Mouse (Mus musculus): ENCODE measurements around the gene Ppp1r32.

The Ppp1r32 gene

DNA sequence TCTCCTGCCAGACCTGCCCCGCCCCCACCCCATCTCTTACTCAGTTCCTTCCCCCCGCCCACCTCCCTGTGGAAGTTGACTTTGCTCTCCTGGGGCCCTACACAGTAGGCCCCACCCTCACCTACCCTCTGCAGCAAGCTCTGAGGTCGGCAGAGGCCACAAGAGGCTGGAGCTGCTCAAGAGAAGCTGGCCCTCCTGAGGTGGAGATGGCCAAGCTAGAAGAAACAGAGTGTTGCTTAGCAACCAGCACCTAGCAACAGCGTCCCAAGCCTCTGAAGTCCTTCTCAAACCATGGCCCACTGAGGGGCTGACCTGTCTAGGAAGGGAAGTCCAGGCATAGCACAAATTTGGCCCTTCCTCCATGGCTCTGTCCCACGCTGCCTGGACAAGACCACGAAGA lies at the start of gene Ppp1r32:
Gene Ppp1r32 (minus strand): TSS at position 226 of the 400 bp plus-strand sequence.
- DNase-seq (ENCODE audit: low spot score in 2 of 2): no peak

DNA sequence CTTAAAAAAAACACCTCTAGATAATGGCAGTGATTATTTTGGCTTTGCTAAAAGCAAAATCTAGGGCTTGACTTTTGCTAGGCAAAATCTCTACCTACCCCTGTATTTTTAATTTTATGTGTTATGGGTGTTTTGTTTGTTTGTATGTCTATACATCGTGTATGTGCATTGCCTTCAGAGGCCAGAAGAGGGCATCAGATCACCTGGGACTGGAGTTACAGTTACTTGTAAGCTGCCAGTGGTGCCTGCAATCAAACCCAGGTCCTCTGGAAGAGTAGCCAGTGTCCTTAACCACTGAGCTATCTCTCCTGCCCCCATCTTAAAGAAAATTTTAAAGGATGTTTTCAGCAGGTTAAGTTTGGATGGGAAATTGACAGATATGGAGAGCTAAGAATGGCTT lies 47.4 kb upstream of the Ppp1r32 start:
- no peak for DNase-seq (ENCODE audit: low spot score in 2 of 2)

DNA sequence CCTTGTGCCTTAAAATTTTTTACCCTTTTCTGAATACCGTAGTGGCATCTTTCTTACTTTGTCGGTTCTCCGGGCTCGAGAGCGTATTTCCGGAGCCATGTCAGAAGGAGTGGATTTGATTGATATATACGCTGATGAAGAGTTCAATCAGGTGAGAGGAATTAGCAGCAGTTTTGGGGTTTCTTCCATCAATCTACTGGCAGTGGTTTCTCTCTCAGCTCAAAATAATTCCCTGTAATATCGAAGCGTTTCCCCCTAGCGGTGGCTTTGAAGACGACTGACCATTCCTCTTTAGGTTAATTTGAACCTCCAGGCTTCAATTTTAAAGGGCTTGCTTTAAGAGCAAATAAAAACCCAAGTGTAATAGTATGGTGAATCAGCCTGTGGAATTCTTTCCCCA lies 43.2 kb upstream of the Ppp1r32 start, which contains the start of gene Sdhaf2:
Gene Sdhaf2 (minus strand): TSS at position 233 of the 400 bp plus-strand sequence.
- DNase-seq (ENCODE audit: low spot score in 2 of 2): no peak

DNA sequence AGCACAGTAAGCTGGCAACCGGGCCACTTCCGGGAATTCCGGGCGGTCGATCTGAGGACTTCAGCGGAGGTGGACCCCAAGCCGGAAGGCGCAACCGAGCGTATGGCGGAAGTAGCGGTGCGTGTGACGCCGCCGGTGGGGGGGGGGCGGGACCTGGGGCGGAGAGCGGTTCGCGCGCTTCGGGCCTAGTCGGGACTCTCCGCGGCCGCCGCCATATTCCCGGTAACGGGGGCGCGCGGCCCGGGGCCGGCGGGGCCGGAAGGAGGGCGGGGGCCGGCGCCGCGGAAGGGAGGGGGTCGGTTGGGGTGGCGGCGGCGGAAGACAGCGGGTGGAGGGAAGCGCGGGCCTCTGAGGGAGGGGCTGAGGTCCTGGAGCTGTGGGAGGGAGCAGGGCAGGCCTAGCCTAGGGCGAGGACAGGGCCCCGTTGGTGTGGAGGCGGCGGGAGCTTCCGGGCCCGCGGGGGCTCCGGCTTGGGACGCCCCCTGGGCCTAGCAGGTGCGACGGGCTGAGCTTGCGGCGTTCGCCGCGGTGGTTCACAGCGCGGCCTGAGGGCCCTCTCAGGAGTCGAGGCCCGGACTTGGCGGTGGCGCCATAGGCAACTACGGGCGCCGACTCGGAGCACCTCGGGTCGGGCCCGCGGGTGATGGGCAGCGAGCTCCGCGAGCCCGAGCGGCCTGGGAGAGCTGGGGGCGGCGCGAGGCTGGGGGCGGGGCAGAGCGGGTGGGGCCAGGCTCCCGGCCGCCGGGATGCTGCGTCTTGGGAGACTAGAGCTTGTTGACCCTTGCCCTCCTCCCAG lies 42.6 kb upstream of the Ppp1r32 start, which contains the start of gene Cpsf7:
Gene Cpsf7 (plus strand): TSS at position 161 of the 796 bp plus-strand sequence.
- peak; percentile 87 to 91 for DNase-seq (ENCODE audit: low spot score in 2 of 2)

DNA sequence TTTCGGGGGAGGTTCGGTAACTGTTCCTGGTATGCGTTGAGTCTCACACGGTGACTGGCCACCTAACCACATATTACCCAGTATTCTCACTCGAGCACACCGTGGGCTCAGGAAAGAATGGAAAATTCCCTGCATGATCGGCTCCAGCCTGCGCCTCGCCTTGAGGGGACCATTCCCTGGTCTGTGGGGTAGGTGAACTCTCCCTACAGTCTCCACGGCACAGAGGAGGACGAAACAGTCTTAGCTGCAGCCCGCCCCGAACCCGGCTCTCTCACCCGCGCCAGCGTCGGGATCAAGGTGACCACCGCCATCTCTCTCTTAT lies 42.0 kb upstream of the Ppp1r32 start:
- DNase-seq (ENCODE audit: low spot score in 2 of 2): no peak

DNA sequence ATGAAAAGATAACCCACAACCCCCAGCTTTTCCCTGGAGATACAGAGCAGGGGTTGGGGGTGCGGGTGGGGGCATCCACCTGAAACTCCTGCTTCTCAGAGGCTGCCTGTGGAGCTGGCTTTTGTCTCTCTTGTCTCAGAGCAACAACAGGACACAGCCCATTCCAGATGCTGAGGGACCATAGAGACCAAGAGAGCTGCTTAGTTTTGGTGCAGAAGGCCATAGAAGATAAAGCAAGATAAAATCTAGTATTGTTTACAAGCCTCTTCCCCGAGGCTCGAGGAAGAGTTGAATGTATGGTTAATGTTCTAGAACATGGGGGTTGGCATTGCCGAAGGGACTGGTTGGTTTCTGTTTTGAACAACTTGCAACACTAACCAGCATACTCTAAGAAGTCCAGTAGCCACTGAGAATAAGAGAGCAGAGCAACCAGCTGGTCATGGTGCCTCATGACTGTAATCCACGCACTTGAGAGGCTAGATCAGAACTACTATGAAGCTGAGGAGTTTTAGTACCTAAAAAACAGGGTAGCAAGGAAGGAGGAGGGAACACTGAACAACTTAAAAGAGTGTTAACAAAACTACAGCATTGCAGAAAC lies 40.9 kb upstream of the Ppp1r32 start:
- no peak for DNase-seq (ENCODE audit: low spot score in 2 of 2)

DNA sequence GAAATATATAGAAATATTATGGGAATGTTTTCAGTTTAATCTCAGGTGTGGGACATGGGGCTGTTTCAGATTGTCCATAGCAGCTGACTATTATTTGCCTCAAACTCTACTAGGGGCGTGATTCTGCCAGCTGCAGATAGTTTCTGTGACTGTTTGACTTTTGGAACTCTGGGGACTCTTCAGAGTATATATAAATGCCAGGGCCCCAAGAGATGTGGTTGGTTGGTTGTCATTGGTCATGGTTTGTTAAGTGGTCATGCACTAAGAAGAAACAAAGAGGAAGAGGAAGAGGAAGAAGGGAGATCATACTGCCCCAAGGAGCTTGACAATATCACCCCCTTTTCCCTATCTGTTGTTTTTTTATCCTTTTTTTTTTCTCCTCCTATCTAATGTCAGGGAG lies 39.2 kb upstream of the Ppp1r32 start:
- no peak for DNase-seq (ENCODE audit: low spot score in 2 of 2)

DNA sequence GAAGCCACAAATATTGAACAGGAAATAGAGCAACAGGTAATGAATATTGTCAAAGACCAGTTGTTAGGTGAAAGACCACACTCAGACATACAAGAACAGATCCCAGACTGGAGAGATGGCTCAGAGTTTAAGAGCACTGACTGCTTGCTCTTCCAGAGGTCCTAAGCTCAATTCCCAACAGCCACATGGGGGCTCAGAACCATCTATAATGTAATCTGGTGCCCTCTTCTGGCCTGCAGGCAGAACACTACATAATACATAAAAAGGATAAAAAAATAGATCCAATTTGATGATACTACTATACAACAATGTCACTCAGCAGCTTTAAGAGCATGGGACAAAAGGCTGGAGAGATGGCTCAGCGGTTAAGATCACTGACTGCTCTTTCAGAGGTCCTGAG lies 37.6 kb upstream of the Ppp1r32 start:
- DNase-seq (ENCODE audit: low spot score in 2 of 2): no peak

DNA sequence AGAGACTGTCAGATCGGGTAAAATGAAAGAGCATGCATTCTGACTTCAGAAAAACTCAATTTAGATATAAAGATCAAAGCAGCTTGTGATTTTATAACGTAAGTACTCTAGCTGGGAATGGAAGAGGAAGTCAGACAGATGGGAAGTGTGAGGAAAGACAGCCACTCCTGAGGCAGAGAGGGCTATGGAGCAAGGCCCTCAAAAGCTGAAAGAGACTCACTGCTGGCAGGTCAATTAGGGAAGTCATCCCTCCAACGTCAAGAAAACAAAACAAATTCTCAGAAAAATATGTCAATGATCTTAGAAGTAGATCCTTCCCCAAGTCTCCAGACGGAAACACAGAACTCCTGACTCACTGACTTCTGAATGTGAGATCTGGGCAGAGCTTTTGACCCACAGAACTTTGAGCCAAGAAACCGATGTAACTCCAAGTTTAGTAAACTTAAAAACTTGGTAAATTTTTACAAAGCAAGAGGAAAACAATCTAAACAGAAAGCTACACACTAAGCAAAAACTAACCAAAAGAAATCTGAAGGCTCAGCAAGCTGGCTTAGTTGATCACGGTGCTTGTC lies 28.1 kb upstream of the Ppp1r32 start:
- DNase-seq (ENCODE audit: low spot score in 2 of 2): no peak

DNA sequence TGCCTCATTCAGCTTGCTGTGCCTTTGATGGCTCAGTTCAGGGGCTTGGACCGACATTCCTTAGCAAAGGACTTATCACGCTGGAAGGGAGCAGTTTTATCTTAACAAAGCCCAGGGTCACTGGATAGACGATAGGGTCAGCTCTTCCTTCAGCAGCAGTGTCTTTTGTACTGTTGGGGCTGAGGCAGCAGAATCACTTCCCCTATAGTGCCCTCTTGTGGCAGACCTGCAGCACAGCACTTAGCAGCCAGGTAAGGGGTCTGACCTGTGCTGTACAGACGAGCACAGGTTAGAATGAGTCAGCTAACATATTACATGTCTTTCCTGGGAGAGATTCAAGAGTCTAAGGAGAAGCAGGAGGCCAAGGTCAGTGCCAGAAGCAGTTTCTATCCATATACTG lies 19.8 kb upstream of the Ppp1r32 start:
- no peak for DNase-seq (ENCODE audit: low spot score in 2 of 2)

DNA sequence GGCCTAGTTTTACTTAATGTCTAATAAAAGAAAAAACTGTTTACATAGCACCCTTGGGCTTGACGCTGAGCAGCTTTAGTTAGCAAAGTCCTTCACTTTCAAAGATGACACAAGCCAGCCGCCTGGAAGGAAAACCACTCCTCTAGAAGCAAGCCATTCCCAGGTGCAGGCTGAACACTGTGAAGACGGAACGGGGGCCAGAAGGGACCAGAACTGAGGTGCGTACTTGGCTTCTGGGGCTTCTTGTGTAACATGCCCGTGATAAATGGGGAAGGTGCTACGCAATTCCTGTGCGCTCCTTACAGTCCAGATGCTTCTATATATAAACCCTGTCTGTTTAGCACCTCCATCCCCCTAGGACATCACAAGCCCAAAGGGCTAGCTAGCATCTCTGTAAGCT lies 17.9 kb upstream of the Ppp1r32 start:
- DNase-seq (ENCODE audit: low spot score in 2 of 2): no peak

DNA sequence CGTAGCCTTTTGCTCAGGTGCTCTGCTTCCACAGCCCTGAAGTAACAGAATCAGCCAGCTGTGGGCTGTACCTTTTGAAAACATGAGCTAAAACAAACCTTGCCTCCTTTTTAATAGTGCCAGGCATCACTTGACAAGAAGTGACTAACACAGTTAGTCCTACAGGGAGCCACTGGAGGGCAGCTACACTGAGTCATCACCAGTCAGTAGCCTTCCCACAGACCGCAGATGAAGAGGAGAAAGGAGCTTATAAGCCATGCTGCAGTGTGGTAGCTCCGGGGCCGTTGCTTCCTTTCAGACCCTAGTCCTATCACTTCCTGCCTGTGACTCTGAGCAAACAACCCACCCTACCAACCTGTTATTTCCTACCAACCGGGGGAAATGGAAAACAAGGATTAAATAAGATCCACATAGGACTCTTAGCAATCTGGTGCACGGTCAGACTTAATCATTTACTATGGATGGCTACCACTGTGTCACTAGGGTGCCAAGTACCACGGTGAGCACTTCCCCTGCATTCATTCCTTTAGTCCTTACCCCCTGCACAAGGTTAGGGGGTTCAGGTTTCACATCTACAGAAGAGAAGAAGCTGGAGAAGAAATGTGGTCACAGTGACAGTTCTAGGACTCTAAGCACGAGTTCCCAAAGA lies 14.9 kb upstream of the Ppp1r32 start:
- no peak for DNase-seq (ENCODE audit: low spot score in 2 of 2)

DNA sequence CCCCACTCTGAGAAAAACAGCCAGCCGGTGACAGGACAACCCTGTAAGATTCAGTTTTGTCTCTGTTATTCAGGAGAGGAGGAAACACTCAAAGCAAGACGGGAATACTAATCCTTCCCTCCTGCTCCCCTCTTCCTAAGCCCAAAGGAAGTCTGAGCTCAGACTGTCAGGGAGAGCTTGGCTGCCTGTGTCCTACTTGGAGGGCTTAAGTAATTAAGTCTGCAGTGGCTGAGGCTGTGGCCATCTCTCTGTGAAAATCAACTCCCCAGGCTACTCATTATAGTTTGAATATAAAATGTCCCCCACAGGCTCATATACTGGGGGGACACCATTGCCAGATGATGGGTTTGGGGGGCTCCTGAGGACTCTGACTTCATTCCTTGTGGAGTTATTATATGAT lies 14.2 kb upstream of the Ppp1r32 start:
- no peak for DNase-seq (ENCODE audit: low spot score in 2 of 2)

DNA sequence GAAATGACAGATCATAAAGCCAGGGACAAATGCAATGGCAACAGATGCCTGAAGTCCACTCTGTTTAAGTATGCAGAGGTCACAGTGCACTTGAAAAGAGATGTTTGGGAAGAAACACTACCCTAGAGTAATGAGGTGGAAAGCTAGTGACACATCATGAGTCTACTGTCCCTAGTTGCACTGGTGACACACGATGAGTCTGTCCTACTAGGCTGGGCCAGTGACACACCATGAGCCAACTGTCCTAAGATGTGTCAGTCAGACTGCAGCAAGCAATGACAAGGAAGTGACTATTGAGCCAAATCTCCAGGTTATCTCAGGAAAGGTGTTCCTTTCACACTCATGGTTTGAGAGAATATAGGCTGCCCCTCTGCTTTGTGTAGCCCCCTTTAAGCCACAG lies 12.9 kb upstream of the Ppp1r32 start:
- DNase-seq (ENCODE audit: low spot score in 2 of 2): no peak

DNA sequence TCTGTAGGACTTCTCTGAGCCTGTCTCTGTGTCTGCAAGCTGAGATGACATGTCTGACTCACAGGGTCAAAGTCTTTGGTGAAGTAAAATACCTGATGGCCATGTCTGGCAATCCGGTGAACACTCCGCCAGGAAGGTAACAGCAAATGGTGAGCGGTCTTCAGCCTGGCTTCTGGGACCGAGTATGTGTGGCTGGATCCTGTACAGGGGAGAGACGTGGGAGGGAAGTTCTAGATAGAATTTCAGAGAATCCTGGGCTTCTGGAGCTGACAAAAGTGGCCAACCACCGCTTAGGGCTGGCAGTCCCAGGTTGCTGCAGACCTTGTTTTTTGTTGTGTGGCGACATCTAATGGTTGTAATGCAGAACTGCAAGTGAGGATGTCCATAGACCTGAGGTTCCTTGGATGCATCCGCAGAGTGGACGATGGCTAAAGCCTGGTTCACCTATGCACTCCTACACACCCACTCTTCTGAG lies 3.6 kb upstream of the Ppp1r32 start:
- DNase-seq (ENCODE audit: low spot score in 2 of 2): peak in 1 of 2 experiments; percentile 28

DNA sequence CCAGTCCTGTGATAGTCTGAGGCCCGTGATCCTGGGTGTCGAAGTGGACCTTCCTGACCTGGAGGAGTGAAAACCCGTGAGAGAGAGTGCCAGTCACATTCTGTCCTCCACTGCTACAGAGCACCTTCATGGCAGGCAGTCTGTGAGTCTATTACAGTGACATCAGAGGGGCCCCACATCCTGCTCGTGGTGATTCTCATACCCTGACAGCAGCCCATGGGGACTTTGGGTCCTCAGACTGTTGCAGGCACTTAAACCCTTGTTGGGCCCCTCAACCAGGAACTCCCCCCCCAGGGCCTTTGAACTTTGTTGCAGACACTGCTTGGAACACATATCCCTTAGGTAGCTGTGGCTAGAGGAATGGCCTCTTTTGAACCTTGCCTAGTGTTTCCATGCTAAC lies 3.2 kb downstream of the Ppp1r32 start:
- DNase-seq (ENCODE audit: low spot score in 2 of 2): no peak

DNA sequence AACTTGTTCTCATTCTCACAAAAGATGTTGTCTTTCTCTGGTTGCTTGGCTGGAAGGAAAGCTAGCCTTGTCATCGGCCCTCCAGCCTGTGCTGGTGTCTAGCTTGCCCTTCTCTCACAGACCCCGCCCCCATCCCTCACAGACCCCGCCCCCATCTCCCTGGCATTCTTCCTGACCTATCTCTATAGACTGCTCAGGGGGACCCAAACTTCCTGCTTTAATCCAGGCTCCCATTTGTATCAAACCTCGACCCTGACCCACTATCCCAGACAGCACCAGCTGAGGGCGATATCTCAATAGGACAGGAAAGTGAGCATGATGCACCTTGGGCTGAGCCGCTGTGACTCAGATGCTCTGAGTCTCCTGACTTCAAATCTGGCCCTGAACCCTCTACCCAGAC lies 8.9 kb downstream of the Ppp1r32 start:
- no peak for DNase-seq (ENCODE audit: low spot score in 2 of 2)

DNA sequence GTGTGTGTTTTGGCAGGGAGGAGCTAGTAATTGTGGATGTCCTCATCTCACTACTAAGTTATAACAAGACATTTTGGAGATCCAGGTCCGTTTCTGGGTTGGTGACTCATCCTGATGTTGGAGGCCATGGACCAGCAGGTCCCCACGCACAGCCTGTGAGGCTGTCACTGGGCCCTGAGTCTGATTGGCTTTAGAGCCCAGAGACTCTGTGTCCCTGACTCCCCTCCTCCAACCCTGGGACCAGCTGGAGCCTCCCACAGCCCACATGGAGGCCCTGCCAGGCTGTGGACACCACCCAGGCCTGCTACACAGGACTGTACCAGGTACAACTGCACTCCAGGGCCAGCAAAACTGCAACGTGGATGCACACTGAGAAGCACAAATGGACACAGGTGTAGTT lies 9.8 kb downstream of the Ppp1r32 start:
- DNase-seq (ENCODE audit: low spot score in 2 of 2): no peak

DNA sequence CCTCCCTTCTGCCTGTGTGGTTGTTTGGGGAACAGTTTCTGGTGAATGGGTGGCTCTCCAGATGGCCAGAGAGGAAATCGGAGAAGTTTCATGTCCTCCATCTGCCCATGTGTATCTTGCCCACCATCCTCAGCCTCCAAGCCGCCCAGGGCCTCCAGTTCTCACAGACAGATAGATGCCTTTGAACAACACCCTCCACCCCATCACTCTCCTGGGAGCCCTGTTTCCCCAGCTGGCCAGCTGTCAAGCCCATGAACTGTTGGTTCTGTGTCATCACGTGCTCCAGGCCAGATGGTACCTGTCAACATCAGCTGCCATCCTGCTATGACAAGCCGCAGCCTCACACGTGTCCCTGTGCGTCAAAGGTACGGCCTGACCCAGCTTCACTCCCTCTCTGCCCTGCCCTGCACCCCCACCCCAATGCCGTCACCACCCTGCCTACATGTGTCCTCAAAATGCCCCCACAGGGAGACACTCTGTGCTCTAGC lies 13.5 kb downstream of the Ppp1r32 start:
- DNase-seq (ENCODE audit: low spot score in 2 of 2): no peak

DNA sequence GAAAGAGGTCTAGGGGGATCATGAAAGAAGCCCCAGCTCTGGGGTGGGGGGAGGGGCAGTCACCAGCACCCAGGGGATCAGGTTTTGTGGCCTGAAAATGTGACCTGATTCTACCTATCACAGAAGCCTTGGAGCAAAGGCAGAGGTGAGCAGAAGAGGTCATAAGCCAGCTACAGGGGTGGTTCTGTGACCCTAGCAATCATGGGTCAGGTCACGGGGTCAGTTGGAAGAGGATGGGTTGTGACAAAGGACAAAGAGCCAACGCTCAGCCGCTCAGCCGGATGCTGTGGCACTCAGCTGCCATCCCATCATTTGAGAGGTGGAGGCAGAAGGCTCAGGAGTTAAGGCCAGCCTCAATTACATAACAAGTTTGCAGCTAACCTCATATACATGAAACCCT lies 18.3 kb downstream of the Ppp1r32 start:
- DNase-seq (ENCODE audit: low spot score in 2 of 2): no peak

DNA sequence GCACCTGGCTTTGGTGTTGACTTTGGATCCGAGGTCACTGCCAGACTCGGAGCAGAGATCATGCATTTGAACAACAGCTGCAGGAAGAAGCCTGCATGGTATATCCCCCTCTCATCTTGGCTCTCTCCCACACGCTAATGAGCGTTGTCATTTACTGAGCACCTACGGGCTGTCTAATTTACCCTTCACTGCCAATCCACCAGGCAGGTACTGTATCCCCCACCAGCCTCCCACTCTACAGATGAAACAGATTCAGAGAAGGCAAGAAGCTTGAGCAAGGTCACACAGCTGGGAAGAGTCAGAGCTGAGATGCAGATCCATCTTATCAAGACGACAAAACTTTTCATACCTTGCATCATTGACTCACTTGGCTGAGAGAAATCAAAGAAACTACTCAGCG lies 21.1 kb downstream of the Ppp1r32 start:
- no peak for DNase-seq (ENCODE audit: low spot score in 2 of 2)

DNA sequence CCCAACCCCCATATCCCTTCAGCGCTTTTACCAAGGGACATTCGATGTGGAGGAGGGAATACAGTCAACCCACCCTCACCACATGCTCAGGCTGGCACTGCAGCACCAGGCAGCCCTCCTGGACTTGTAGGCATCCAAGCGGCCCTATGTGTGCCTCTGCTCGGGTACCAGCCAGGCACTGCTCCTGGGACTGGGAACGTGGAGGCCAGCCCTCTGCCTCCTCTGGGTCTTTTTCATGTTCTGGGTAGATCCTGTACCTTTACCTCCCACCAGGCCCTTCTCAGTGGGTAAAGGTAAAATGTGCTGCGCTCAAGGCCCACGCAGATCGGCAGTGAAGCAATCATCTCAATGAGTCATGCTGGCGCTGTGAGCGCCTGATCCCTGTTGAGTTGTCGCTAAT lies 22.8 kb downstream of the Ppp1r32 start:
- no peak for DNase-seq (ENCODE audit: low spot score in 2 of 2)

Measured in urinary bladder, postnatal 4 days (tissue).